Mouse (Mus musculus) cerebellum, adult 2 months (tissue): Measurements from ENCODE around the gene Atg16l1.

ENCODE experiments used
- CTCF ChIP-seq: fragments of 200-500 bp; IDR thresholded peaks from 2 replicates; pipeline ENCODE4 v1.5.1; 2011; ENCODE audit warnings: low read depth, mild to moderate bottlenecking, control low read depth, low read length, moderate library complexity, borderline replicate concordance; ENCODE audit not compliant: insufficient read depth
- POLR2A ChIP-seq: fragments of 200-500 bp; IDR thresholded peaks from 2 replicates; pipeline ENCODE4 v1.6.1; 2011; ENCODE audit warnings: low read length, control low read depth, borderline replicate concordance; ENCODE audit not compliant: insufficient read depth

- TF ChIP-seq CTCF (no peak), POLR2A (no peak)
These were observed 33.6 kb upstream of the Atg16l1 start for GRCm38 (mm10) chr1:87722081-87722480.
